Mouse (Mus musculus) midbrain, embryonic 12.5 days (tissue): ENCODE measurements around the gene Frmpd1. TPM values are rescaled to one million over a fixed set of nuclear protein-coding genes. Genes with fewer than 3 reads are reported as not detected.

ENCODE experiments used
- ATAC-seq: fragments of 200-750 bp; cut with Nextera tagmentation; 2 replicates; pipeline ENCODE4 v1.8.0; 2017; ENCODE audit warnings: low read depth, moderate TSS enrichment, moderate library complexity; ENCODE audit not compliant: low FRiP score
- H3K27ac ChIP-seq: fragments of 300-500 bp; sonication (generic); replicated peaks from 2 replicates; pipeline ENCODE4 v1.5.1; 2016; ENCODE audit warnings: mild to moderate bottlenecking
- H3K27me3 ChIP-seq: fragments of 300-500 bp; sonication (generic); 2 replicates; pipeline ENCODE4 v1.6.1; 2016; ENCODE audit warnings: mild to moderate bottlenecking
- H3K36me3 ChIP-seq: fragments of 300-500 bp; sonication (generic); 2 replicates; pipeline ENCODE4 v1.6.1; 2016
- H3K4me1 ChIP-seq: fragments of 300-500 bp; sonication (generic); 2 replicates; pipeline ENCODE4 v1.6.1; 2016
- H3K4me2 ChIP-seq: fragments of 300-500 bp; sonication (generic); replicated peaks from 2 replicates; pipeline ENCODE4 v1.6.1; 2016; ENCODE audit warnings: mild to moderate bottlenecking, moderate library complexity
- H3K4me3 ChIP-seq: fragments of 300-500 bp; sonication (generic); 2 replicates; pipeline ENCODE4 v1.5.1; 2016; ENCODE audit warnings: mild to moderate bottlenecking
- H3K9ac ChIP-seq: fragments of 300-500 bp; sonication (generic); replicated peaks from 2 replicates; pipeline ENCODE4 v1.6.1; 2016; ENCODE audit warnings: mild to moderate bottlenecking, moderate library complexity
- H3K9me3 ChIP-seq: fragments of 300-500 bp; sonication (generic); 2 replicates; pipeline ENCODE4 v1.6.1; 2016; ENCODE audit warnings: mild to moderate bottlenecking
- WGBS: fragments of 180-500 bp; shearing (Covaris S2); methylation state at CpG from one replicate; pipeline ENCODE4 v1.1.7; 2016; 5-methylcytosine and 5-hydroxymethylcytosine counted together
- polyA plus RNA-seq: library from polyadenylated mRNA; unstranded; fragments of >200 nt; fragmentation: Nextera tagmentation; extraction: Ambion mirVana; gene quantifications from 2 replicates; pipeline ENCODE4 v1.2.1, GENCODE M21; 2016

Gene Frmpd1
- 2.0 and 2.1 TPM in 2 replicates for polyA plus RNA-seq

DNA sequence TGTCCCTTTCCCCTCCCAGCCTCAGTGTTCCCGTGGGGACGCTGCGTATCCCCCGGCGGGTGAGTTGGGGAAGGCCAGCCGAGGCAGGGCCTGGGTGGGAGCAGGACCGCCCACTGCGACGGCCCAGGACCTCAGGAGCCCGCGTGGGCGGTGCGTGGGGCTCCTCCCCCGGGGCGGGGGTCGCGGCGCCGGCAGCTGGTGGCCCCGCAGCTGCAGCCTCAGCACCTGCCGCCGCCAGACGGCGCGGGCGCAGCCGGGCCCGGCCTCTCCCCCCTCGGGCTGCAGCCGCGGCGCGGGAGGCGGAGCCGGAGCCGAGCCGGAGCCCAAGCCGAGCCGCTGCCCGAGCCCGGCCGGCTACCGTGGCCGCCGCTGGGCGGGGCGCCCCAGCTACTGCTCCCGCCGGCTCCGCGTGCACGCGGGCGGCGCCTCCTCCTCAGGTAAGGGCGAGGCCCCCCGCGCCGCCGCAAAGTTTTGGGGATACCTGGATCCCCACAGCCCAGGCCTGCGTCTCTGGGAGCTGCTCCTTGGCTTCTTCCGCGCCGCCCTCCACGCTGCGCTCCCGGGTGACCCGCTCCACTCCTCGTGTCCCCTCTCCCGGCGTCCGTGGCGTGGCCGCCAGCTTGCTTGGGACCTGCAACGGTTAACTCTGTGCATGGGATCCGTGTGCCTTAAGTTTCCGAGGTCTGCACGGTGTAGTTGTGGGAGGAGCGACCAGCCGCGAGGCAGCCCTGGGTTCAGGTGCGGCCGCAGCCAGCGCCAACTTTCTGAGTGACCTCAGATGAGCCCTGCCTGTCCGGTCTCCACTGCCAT lies at the start of gene Frmpd1:
Gene Frmpd1, plus strand, starts transcription at position 355 of the 810 bp plus-strand sequence.
- peaks cover 63% of the 10 kb centered on the region for H3K27me3 ChIP-seq
- H3K27ac ChIP-seq, result peak within 1 kb of the TSS; percentile 42
- peak; percentile 89 for ATAC-seq
- H3K36me3 ChIP-seq, result no peaks in the 10 kb centered on the region
- peak within 1 kb of the TSS; percentile 99 for H3K4me2 ChIP-seq
- H3K4me3 ChIP-seq, result peak within 1 kb of the TSS; percentile 67
- WGBS, result under 1% methylated on average over 71 of the region's 85 CpGs
- H3K9ac ChIP-seq, result peak within 1 kb of the TSS; percentile 67
- no peaks in the 10 kb centered on the region for H3K9me3 ChIP-seq
- H3K4me1 ChIP-seq, result peaks cover 20% of the 10 kb centered on the region

DNA sequence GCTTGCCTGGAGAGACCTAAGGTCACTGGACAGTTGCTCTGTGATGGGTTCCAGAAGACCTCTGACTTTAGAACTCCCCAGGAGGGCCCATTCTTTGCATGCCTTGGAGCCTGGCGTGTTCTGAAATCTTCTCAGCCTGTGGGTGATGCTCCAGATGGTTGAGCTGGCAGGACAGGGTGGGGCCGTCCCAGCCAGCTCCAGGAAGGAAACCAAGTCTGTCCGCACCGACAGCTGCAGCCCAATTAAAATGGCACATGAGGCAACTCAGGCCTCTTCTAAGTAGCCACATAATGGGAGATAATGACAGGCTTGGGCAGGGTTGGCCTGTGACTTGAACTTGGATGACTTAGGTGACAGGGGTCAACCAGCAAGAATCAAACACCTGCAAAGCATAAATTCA lies 47.0 kb upstream of the Frmpd1 start:
- no peaks in the 10 kb centered on the region for H3K36me3 ChIP-seq
- H3K27me3 ChIP-seq, result no peaks in the 10 kb centered on the region; the same call in 1 of the 2 replicates
- H3K27ac ChIP-seq, result no peak overlapping the region
- peaks cover 5% of the 10 kb centered on the region; the same call in 1 of the 2 replicates for H3K4me1 ChIP-seq
- no peak overlapping the region for H3K9ac ChIP-seq
- WGBS, result 55% methylated on average over 4 of the region's 4 CpGs
- no peak overlapping the region for H3K4me2 ChIP-seq
- no peaks in the 10 kb centered on the region for H3K9me3 ChIP-seq
- H3K4me3 ChIP-seq, result no peak overlapping the region
- no peak for ATAC-seq

DNA sequence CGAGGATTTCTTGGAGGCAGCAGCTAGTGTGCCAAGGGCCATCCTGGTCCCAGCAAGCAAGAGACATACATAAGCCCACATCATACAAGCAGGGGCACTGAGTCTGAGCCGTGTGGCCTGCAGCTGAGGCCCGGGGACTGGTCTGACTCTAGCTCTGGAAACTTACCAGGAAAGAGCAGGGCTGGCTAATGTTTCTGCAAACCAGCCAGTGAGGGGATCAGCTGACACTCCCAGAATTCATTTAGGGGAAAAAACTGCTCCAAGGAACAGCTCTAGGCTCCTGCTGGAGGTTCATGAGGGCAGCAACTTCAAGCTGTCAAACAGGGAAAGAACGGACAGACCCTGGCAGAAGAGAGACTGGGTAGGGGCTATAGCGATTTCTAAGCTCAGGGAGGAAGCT lies 42.8 kb upstream of the Frmpd1 start:
- no peaks in the 10 kb centered on the region; the same call in 1 of the 2 replicates for H3K27me3 ChIP-seq
- no peak for ATAC-seq
- no peaks in the 10 kb centered on the region for H3K36me3 ChIP-seq
- H3K4me3 ChIP-seq, result no peak overlapping the region
- H3K4me2 ChIP-seq, result no peak overlapping the region
- no peak overlapping the region for H3K9ac ChIP-seq
- H3K9me3 ChIP-seq, result no peaks in the 10 kb centered on the region
- H3K27ac ChIP-seq, result no peak overlapping the region
- peaks cover 11% of the 10 kb centered on the region for H3K4me1 ChIP-seq
- 77% methylated on average over 5 of the region's 5 CpGs for WGBS

DNA sequence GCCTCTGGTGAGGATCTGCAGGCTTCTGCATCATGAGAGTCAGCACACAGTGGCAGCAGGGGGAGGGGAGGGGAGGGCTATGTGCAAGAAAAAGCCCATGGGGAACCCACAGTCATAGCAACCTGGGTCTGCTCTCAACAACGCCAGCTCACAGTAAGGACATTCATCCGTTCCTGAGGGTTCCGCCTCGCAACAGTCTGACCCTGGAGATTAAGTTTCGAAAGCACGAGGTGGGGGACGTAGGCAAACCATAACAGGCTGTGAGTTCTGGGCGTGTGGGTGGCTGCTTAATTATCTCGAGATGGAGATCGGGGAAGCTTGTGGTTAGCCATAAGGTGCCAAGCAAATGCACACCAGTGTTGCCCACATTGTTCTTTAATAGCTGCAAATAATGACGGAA lies 42.3 kb upstream of the Frmpd1 start:
- Histone ChIP-seq H3K4me3 (no peak overlapping the region), H3K27me3 (no peaks in the 10 kb centered on the region; the same call in 1 of the 2 replicates), H3K36me3 (no peaks in the 10 kb centered on the region), H3K4me1 (peaks cover 11% of the 10 kb centered on the region), H3K9ac (no peak overlapping the region), H3K9me3 (no peaks in the 10 kb centered on the region), H3K27ac (no peak overlapping the region), H3K4me2 (0 out of 2 replicates have a peak overlapping the region, but pooled peaks have one; percentile 11)
- WGBS, result 32% methylated on average over 11 of the region's 11 CpGs
- 0 out of 2 replicates have a peak, but pooled peaks have one; percentile 34 for ATAC-seq

DNA sequence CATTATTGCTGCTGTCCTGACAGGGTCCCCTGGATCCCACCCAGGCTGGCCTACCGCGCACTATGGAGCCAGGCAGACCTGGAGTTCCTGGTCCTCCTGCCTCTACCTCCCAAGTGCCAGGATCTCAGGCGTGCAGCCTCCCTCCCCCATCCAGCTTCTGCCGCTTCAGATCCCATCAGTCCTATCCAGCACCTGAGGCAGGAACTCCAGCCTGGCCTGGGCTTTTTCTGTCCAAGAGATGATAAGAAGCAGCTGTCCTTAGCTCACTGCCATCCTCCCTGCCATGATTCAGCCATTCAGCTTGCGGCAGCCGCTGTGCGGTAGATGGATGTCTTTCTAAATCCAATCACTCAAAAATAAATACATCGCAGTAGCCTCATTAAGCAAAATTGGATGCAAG lies 41.7 kb upstream of the Frmpd1 start:
- peaks cover 11% of the 10 kb centered on the region for H3K4me1 ChIP-seq
- ATAC-seq, result no peak
- H3K9me3 ChIP-seq, result no peaks in the 10 kb centered on the region
- H3K4me2 ChIP-seq, result no peak overlapping the region
- no peaks in the 10 kb centered on the region for H3K36me3 ChIP-seq
- WGBS, result 69% methylated on average over 8 of the region's 8 CpGs
- no peaks in the 10 kb centered on the region; the same call in 1 of the 2 replicates for H3K27me3 ChIP-seq
- no peak overlapping the region for H3K4me3 ChIP-seq
- 0 out of 2 replicates have a peak overlapping the region, but pooled peaks have one; percentile 25 for H3K27ac ChIP-seq
- no peak overlapping the region for H3K9ac ChIP-seq

DNA sequence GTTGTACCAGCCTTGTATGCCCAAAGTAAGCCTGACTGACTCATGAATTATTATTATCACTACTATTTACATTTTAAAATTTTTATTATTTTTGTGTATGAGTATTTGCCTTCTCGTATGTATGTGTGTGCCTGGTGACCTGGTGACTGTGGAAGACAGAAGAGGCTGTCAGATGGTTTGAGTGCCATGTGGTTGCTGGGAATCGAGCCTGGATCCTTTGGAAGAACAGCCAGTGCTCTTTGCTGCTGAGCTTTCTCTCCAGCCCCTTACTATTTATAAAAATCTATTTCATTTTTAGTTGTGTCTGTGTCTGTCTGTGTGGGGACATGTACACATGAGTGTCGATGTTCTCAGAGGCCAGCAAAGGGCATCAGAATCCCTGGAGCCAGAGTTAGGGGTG lies 28.2 kb upstream of the Frmpd1 start:
- ATAC-seq, result no peak
- Histone ChIP-seq H3K27me3 (no peaks in the 10 kb centered on the region), H3K36me3 (no peaks in the 10 kb centered on the region), H3K9me3 (no peaks in the 10 kb centered on the region), H3K27ac (no peak overlapping the region), H3K4me3 (no peak overlapping the region), H3K9ac (no peak overlapping the region), H3K4me1 (no peaks in the 10 kb centered on the region), H3K4me2 (no peak overlapping the region)
- WGBS, result 79% methylated on average over 3 of the region's 3 CpGs

DNA sequence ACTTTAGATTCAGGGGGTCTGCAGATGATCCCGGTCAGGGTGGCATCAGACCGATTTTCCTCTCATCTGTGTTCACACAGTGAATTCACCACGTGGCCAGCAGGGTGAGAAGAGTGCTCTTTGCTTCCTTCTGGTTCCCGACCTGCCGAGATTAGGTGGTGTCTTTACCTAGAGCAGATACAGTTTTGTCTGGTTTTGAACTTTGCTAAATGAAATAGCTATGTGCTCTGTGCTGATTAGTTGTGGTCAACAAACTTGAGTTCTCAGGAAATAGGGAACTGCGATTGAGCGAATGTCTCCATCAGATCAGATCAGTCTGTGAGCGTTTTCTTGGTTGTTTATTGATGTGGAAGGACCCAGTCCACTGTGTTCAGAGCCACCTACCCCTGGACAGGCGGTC lies 26.1 kb upstream of the Frmpd1 start:
- H3K27ac ChIP-seq, result no peak overlapping the region
- H3K9ac ChIP-seq, result no peak overlapping the region
- no peaks in the 10 kb centered on the region for H3K4me1 ChIP-seq
- no peak overlapping the region for H3K4me3 ChIP-seq
- no peak for ATAC-seq
- no peaks in the 10 kb centered on the region for H3K9me3 ChIP-seq
- H3K27me3 ChIP-seq, result no peaks in the 10 kb centered on the region
- 74% methylated on average over 9 of the region's 9 CpGs for WGBS
- H3K36me3 ChIP-seq, result no peaks in the 10 kb centered on the region
- no peak overlapping the region for H3K4me2 ChIP-seq

DNA sequence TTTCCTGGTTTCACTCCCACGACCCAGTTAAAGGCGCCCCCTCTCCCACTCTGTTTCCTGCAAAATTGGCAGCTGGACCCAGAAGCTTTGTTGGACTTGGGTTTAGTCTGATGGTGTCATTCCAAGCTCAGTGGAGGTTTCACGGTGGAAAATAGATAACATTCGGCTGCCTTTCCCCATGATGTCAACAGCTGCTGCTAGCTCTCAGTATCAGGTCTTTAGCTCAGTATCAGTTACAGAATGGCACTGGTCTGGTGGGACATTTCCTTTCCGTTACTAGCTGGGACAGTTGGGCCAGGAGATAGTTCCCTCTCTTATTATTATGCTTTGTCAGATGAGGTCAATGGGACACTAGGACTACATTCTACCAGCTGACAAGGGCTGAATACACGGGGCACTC lies 23.9 kb upstream of the Frmpd1 start:
- no peak overlapping the region for H3K4me3 ChIP-seq
- H3K9me3 ChIP-seq, result no peaks in the 10 kb centered on the region
- H3K27me3 ChIP-seq, result no peaks in the 10 kb centered on the region
- H3K4me1 ChIP-seq, result no peaks in the 10 kb centered on the region
- H3K27ac ChIP-seq, result no peak overlapping the region
- no peak for ATAC-seq
- H3K36me3 ChIP-seq, result no peaks in the 10 kb centered on the region
- H3K9ac ChIP-seq, result no peak overlapping the region
- WGBS, result 87% methylated on average over 6 of the region's 6 CpGs
- no peak overlapping the region for H3K4me2 ChIP-seq

DNA sequence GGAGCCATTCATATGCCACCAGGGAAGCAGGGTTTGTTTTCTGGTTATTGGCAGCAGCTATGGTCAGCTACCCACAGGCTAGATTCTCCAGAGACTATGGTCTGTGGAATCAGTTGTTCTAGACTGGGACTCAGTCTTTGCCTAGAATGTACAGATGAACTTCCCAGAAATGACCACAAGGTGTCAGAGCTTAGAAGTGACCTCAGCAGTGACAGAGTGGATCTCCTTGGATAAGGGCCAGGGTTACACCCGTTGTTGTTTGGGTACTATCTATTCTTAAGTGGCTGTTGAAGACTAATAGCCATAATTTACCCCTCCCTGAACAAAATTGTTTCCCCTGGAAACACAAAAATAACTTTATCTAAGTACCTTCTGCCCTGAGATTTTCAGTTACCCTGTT lies 21.0 kb upstream of the Frmpd1 start:
- ATAC-seq, result no peak
- Histone ChIP-seq H3K4me3 (no peak overlapping the region), H3K27ac (no peak overlapping the region), H3K27me3 (no peaks in the 10 kb centered on the region), H3K36me3 (no peaks in the 10 kb centered on the region), H3K4me1 (no peaks in the 10 kb centered on the region), H3K9me3 (no peaks in the 10 kb centered on the region), H3K4me2 (no peak overlapping the region), H3K9ac (no peak overlapping the region)
- WGBS, result 20% methylated on average over 1 of the region's 1 CpGs

DNA sequence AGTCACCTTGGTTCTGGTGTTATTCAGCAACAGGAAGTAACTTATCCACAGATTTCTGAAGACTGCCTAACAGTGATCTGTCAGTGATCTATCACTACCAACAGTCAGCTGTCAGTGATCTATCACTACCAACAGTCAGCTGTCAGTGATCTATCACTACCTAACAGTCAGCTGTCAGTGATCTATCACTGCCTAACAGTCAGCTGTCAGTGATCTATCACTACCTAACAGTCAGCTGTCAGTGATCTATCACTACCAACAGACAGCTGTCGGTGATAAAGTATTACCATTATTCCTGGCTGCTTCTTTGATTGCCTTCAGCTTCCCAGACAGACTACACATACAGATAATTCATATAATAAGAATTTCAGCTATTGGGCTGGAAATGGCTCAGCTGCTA lies 19.2 kb upstream of the Frmpd1 start:
- no peak for ATAC-seq
- Histone ChIP-seq H3K4me3 (no peak overlapping the region), H3K4me2 (no peak overlapping the region), H3K9me3 (no peaks in the 10 kb centered on the region), H3K27ac (no peak overlapping the region), H3K27me3 (no peaks in the 10 kb centered on the region), H3K9ac (no peak overlapping the region), H3K4me1 (no peaks in the 10 kb centered on the region), H3K36me3 (no peaks in the 10 kb centered on the region)
- 95% methylated on average over 1 of the region's 1 CpGs for WGBS

DNA sequence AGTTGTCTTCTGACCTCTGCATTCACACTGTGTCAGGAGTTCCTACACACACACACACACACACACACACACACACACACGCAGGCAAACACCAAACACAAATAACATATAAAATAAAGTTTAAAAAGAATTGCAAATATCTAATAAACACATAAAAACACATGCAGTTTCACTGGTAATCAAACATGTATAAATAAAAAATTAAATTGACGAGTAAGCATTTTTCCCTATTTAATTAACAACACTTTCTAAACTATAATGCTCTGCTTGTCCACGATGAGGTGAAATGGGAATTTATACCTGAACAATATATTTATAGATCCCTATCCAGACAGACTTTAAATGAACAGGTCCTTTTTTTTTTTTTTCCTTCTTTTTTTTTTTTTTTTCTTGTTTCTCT lies 18.7 kb upstream of the Frmpd1 start:
- no peaks in the 10 kb centered on the region for H3K36me3 ChIP-seq
- no peak overlapping the region for H3K4me3 ChIP-seq
- ATAC-seq, result no peak
- no peaks in the 10 kb centered on the region for H3K27me3 ChIP-seq
- no peak overlapping the region for H3K9ac ChIP-seq
- no peak overlapping the region for H3K4me2 ChIP-seq
- H3K9me3 ChIP-seq, result no peaks in the 10 kb centered on the region
- no peak overlapping the region for H3K27ac ChIP-seq
- whole genome bisulfite sequencing, result 86% methylated on average over 3 of the region's 3 CpGs
- no peaks in the 10 kb centered on the region for H3K4me1 ChIP-seq

DNA sequence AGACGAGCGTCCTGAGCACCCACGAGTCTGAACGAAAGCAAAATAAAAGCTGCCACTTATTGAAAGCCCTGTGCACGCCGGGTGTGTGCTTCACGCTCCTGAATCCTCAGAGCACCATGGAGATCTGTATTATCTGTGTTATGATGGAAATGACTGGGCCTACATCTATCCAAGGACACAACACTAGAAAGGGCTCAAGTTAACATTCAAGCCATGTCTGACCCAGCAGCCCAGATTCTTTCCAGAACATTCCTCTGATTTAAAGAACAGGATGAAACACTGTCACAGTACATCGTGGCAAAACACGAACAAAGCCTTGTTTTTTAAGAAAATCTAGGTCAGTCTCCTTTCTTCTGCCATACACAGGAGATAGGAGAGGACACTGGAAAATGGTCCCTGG lies 13.3 kb upstream of the Frmpd1 start:
- Histone ChIP-seq H3K4me2 (no peak overlapping the region), H3K27me3 (no peaks in the 10 kb centered on the region), H3K4me3 (no peak overlapping the region), H3K9me3 (no peaks in the 10 kb centered on the region), H3K27ac (no peak overlapping the region), H3K4me1 (no peaks in the 10 kb centered on the region), H3K36me3 (no peaks in the 10 kb centered on the region), H3K9ac (no peak overlapping the region)
- WGBS, result 81% methylated on average over 9 of the region's 9 CpGs
- no peak for ATAC-seq
